Mouse (Mus musculus) hindbrain, embryonic 12.5 days (tissue): Measurements from ENCODE around the gene Bend3. TPM values are rescaled to one million over a fixed set of nuclear protein-coding genes. Genes with fewer than 3 reads are reported as not detected.
"Not testable (repeated sequence)": the region's sequence is repeated elsewhere in the genome, so short reads cannot be mapped to it uniquely, and the experiment has no call there.

Experiments used
- ATAC-seq: fragments of 200-750 bp; cut with Nextera tagmentation; 2 replicates; pipeline ENCODE4 v1.8.0; 2017; ENCODE audit warnings: moderate TSS enrichment; ENCODE audit not compliant: low FRiP score
- H3K27ac ChIP-seq: fragments of 300-500 bp; sonication (generic); 2 replicates; pipeline ENCODE4 v1.5.1; 2016; ENCODE audit warnings: mild to moderate bottlenecking
- H3K27me3 ChIP-seq: fragments of 300-500 bp; sonication (generic); 2 replicates; pipeline ENCODE4 v1.6.1; 2016; ENCODE audit warnings: mild to moderate bottlenecking
- H3K36me3 ChIP-seq: fragments of 300-500 bp; sonication (generic); 2 replicates; pipeline ENCODE4 v1.6.1; 2016; ENCODE audit warnings: mild to moderate bottlenecking
- H3K4me1 ChIP-seq: fragments of 300-500 bp; sonication (generic); 2 replicates; pipeline ENCODE4 v1.6.1; 2016
- H3K4me2 ChIP-seq: fragments of 300-500 bp; sonication (generic); replicated peaks from 2 replicates; pipeline ENCODE4 v1.6.1; 2016; ENCODE audit warnings: mild to moderate bottlenecking
- H3K4me3 ChIP-seq: fragments of 300-500 bp; sonication (generic); 2 replicates; pipeline ENCODE4 v1.5.1; 2016; ENCODE audit warnings: mild to moderate bottlenecking
- H3K9ac ChIP-seq: fragments of 300-500 bp; sonication (generic); 2 replicates; pipeline ENCODE4 v1.6.1; 2016; ENCODE audit warnings: mild to moderate bottlenecking, moderate library complexity
- H3K9me3 ChIP-seq: fragments of 300-500 bp; sonication (generic); replicated peaks from 2 replicates; pipeline ENCODE4 v1.6.1; 2016; ENCODE audit warnings: mild to moderate bottlenecking
- WGBS: fragments of 180-500 bp; shearing (Covaris S2); methylation state at CpG from one replicate; pipeline ENCODE4 v1.1.7; 2016; 5-methylcytosine and 5-hydroxymethylcytosine counted together
- polyA plus RNA-seq: library from polyadenylated mRNA; unstranded; fragments of >200 nt; fragmentation: Nextera tagmentation; extraction: Ambion mirVana; gene quantifications from 2 replicates; pipeline ENCODE4 v1.2.1, GENCODE M21; 2016

Gene Bend3
- polyA plus RNA-seq, 1 experiment from 2014 or later = 6.7 TPM

GRCm38 (mm10) chr10:43512976-43513375 is 34.3 kb downstream of the Bend3 start:
- H3K4me3 ChIP-seq = no peak overlapping the region

DNA sequence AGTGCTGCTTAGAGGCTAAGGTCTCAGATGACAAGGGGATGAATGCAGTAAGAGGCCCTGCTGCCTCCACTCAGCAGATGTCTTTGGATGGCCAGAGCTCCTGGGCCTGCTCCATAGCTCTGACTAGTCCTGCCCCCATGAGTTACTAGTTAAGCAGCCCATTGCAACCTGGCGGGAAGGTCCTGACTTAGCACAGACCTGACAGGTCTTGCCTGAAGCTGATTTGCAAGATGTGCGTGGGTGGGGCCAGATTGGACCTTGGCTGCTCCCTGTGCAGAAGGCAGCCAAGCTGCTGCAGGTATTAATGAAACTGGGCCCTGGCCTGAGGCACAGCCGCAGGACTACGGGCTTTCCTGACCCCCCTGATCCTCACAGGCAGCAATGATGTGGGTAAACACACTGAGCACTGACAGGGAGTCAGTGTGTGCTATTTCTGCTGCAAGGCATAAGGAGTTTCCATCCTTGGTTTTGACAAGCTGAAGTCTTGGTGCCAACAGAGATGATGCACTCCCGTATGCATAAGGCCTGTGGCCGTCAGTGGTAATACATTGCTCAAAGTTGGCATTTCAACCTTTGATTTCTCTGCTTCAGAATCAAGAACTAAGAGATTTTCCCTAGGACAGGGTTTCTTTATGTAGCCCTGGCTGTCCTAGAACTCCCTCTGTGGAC is 38.5 kb downstream of the Bend3 start:
- Histone ChIP-seq H3K9me3 (no peaks in the 10 kb centered on the region), H3K27me3 (no peaks in the 10 kb centered on the region), H3K4me3 (no peak overlapping the region), H3K27ac (0 out of 2 replicates have a peak overlapping the region, but pooled peaks have one; percentile 17), H3K36me3 (peaks cover 22% of the 10 kb centered on the region), H3K9ac (no peak overlapping the region), H3K4me2 (no peak overlapping the region), H3K4me1 (no peaks in the 10 kb centered on the region)
- no peak for ATAC-seq
- whole genome bisulfite sequencing = 81% methylated on average over 6 of the region's 6 CpGs

More at GRCm38 (mm10) chr10:43512976-43513375, 34.3 kb downstream of the Bend3 start:
- H3K9me3 ChIP-seq = no peaks in the 10 kb centered on the region
- no peak overlapping the region for H3K27ac ChIP-seq
- WGBS = 92% methylated on average over 10 of the region's 10 CpGs
- peaks cover 53% of the 10 kb centered on the region for H3K36me3 ChIP-seq
- no peaks in the 10 kb centered on the region for H3K4me1 ChIP-seq
- no peak overlapping the region for H3K9ac ChIP-seq
- no peak overlapping the region for H3K4me2 ChIP-seq
- no peak for ATAC-seq
- H3K27me3 ChIP-seq = no peaks in the 10 kb centered on the region

DNA sequence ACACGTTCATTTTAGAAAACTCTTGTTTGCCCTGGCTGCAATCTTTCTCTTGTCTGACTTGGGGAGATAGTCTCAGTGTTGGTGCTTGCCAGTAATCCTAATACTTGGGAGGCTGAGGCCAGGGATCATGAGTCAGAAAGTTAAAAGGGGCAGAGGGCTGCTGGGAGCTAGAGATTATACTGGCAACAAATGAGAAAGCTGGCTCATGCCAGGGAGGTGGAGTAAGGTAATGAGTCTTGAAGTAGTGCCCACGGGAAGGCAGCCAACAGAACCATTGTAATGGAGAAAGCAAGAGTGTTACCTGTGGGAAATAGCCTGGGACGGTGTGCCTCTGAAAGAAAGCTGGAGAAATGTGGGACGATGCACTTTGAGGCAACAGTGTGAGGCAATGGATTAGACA is 39.2 kb downstream of the Bend3 start:
- no peak for ATAC-seq
- H3K9me3 ChIP-seq = no peaks in the 10 kb centered on the region
- no peak overlapping the region for H3K4me2 ChIP-seq
- H3K27me3 ChIP-seq = no peaks in the 10 kb centered on the region
- no peak overlapping the region for H3K4me3 ChIP-seq
- H3K27ac ChIP-seq = no peak overlapping the region
- H3K36me3 ChIP-seq = peaks cover 20% of the 10 kb centered on the region
- no peaks in the 10 kb centered on the region for H3K4me1 ChIP-seq
- H3K9ac ChIP-seq = no peak overlapping the region
- WGBS = 71% methylated on average over 4 of the region's 4 CpGs

GRCm38 (mm10) chr10:43518368-43518767 is 39.7 kb downstream of the Bend3 start:
- no peak overlapping the region for H3K9ac ChIP-seq
- WGBS = 80% methylated on average over 11 of the region's 13 CpGs

DNA sequence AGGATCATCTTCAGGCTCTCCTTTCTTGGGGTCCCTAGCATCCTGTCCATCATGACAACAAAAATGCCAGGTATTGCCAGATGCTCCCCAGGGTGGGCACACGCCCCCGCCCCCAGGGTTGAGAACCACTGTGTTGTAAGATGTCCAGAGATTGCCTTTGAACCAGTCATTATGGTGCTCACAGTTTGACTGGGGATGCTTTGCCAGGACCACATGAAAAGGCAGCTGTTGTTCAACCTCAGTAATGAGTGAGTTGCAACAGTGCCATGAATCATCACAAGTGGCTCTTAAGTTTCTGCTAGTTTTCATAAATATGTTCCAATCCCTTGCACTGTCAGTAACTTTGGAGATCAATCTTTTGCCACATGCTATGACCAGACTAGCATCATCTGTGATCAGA is 41.3 kb downstream of the Bend3 start:
- no peak overlapping the region for H3K9ac ChIP-seq
- H3K27ac ChIP-seq = no peak overlapping the region
- H3K27me3 ChIP-seq = no peaks in the 10 kb centered on the region
- ATAC-seq = no peak
- no peak overlapping the region for H3K4me3 ChIP-seq
- 93% methylated on average over 2 of the region's 2 CpGs for WGBS
- no peaks in the 10 kb centered on the region for H3K4me1 ChIP-seq
- no peak overlapping the region for H3K4me2 ChIP-seq
- H3K36me3 ChIP-seq = peaks cover 11% of the 10 kb centered on the region; the same call in 1 of the 2 replicates
- H3K9me3 ChIP-seq = no peaks in the 10 kb centered on the region

More at GRCm38 (mm10) chr10:43518368-43518767, 39.7 kb downstream of the Bend3 start:
- Histone ChIP-seq H3K36me3 (peaks cover 16% of the 10 kb centered on the region; the same call in 1 of the 2 replicates), H3K4me3 (no peak overlapping the region), H3K4me1 (no peaks in the 10 kb centered on the region), H3K27ac (no peak overlapping the region), H3K4me2 (no peak overlapping the region), H3K9me3 (no peaks in the 10 kb centered on the region), H3K27me3 (no peaks in the 10 kb centered on the region)
- no peak for ATAC-seq

- 94% methylated on average over 10 of the region's 10 CpGs for WGBS
- not testable (repeated sequence) for H3K4me2 ChIP-seq, H3K4me3 ChIP-seq, H3K9me3 ChIP-seq, H3K9ac ChIP-seq, ATAC-seq, H3K27me3 ChIP-seq, H3K27ac ChIP-seq
- H3K4me1 ChIP-seq = peaks cover 12% of the 10 kb centered on the region
- peaks cover 14% of the 10 kb centered on the region; the same call in 1 of the 2 replicates for H3K36me3 ChIP-seq
Observed at GRCm38 (mm10) chr10:43523931-43524330, 45.3 kb downstream of the Bend3 start, which contains the start of gene Gm9803. TSS of gene Gm9803 (plus strand) at chr10:43524084.

DNA sequence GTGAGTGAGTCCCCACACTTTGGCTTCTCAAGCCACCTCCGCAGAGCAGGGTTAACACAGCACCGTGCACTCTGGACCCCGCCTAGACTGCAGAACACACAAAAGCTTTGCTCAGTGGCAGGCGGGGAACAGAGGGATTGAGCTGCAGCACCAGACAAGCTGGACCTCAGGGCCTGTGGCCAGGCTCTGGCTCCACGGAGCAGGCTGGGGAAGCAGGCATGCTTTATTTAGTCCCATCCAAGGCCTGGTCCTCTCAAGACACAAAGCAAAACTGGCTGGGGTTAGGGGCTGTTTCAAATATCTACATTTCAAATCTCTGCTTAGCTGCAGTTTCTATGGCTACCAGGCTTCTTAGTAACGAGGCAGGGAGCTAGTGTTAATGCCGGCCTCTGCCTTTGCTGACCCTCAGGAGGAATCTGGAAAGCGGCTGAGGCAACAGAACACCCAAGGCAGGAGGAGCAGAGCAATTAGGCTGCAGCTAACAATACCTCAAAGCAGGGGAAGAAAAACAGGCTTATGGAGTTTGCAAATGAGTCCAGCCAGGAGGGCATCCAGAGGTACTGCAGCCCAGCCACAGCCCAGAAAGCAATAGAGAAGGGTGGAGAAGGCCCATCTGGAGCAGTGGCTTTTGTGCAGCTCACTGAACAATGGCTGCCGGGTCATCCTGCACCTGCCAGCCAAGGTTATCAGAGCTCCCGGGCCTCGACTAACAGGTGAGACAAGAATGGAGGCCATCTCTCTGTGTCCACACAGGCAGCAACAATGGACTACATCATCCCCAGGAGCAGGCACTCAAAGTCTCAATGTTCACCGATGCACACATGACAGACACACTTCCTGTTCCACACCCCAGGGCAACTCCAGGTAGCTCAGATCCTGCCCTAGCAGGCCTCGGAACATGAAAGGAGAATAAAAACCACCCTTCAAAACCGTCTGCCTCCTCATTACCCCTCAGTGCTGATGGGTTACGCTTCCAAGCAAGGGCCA is 48.9 kb downstream of the Bend3 start:
- peak overlapping the region; percentile 87 for H3K27ac ChIP-seq
- no peaks in the 10 kb centered on the region for H3K9me3 ChIP-seq
- H3K4me3 ChIP-seq = no peak overlapping the region
- ATAC-seq = peak; percentile 77
- no peaks in the 10 kb centered on the region for H3K27me3 ChIP-seq
- H3K4me1 ChIP-seq = peaks cover 12% of the 10 kb centered on the region
- peaks cover 50% of the 10 kb centered on the region for H3K36me3 ChIP-seq
- H3K4me2 ChIP-seq = no peak overlapping the region
- peak overlapping the region; percentile 4; the same call in 1 of the 2 replicates for H3K9ac ChIP-seq
- WGBS = 40% methylated on average over 15 of the region's 15 CpGs

- Histone ChIP-seq H3K4me1 (peaks cover 5% of the 10 kb centered on the region), H3K9ac (no peak overlapping the region), H3K4me2 (no peak overlapping the region), H3K9me3 (no peaks in the 10 kb centered on the region), H3K27me3 (no peaks in the 10 kb centered on the region), H3K27ac (no peak overlapping the region), H3K4me3 (no peak overlapping the region), H3K36me3 (peaks cover 45% of the 10 kb centered on the region)
- 88% methylated on average over 1 of the region's 1 CpGs for WGBS
- ATAC-seq = no peak
Observed at GRCm38 (mm10) chr10:43534382-43534781, 55.8 kb downstream of the Bend3 start.

GRCm38 (mm10) chr10:43537652-43538051 is 59.0 kb downstream of the Bend3 start:
- Histone ChIP-seq H3K27me3 (no peaks in the 10 kb centered on the region), H3K9me3 (no peaks in the 10 kb centered on the region), H3K27ac (no peak overlapping the region), H3K36me3 (peaks cover 14% of the 10 kb centered on the region), H3K4me3 (no peak overlapping the region), H3K4me2 (no peak overlapping the region), H3K4me1 (peaks cover 14% of the 10 kb centered on the region), H3K9ac (no peak overlapping the region)
- 95% methylated on average over 7 of the region's 7 CpGs for WGBS
- no peak for ATAC-seq

DNA sequence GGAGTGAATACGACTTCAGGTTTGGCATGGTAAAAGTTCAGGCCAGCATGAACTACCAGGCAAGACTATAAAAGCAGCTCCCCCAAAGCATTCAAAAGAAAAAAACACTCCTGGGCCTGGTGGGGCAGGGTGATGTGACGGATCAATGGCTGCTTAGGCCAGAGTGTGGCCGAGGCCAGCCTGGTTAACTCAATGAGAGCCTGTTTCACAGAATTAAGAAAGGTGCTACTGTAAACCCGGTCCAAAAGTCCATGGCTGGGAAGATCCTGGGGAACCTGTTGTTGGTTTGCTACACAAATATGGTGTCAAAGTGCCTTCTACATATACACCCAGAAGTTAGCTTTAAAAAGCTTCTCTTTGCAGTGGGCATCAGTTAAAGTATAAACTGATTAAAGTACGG is 60.2 kb downstream of the Bend3 start:
- H3K9ac ChIP-seq = no peak overlapping the region
- H3K4me2 ChIP-seq = no peak overlapping the region
- H3K9me3 ChIP-seq = no peaks in the 10 kb centered on the region
- 92% methylated on average over 5 of the region's 5 CpGs for WGBS
- no peaks in the 10 kb centered on the region for H3K27me3 ChIP-seq
- H3K27ac ChIP-seq = no peak overlapping the region
- peaks cover 9% of the 10 kb centered on the region for H3K36me3 ChIP-seq
- peaks cover 14% of the 10 kb centered on the region for H3K4me1 ChIP-seq
- no peak for ATAC-seq
- no peak overlapping the region for H3K4me3 ChIP-seq

GRCm38 (mm10) chr10:43539746-43540310 is 61.2 kb downstream of the Bend3 start:
- no peaks in the 10 kb centered on the region for H3K9me3 ChIP-seq
- peak overlapping the region; percentile 94 for H3K9ac ChIP-seq
- ATAC-seq = no peak
- H3K4me2 ChIP-seq = peak overlapping the region; percentile 67
- no peak overlapping the region for H3K27ac ChIP-seq
- H3K36me3 ChIP-seq = peaks cover 9% of the 10 kb centered on the region
- peak overlapping the region; percentile 85 for H3K4me3 ChIP-seq
- WGBS = 26% methylated on average over 12 of the region's 12 CpGs
- peaks cover 14% of the 10 kb centered on the region for H3K4me1 ChIP-seq
- H3K27me3 ChIP-seq = no peaks in the 10 kb centered on the region
